Mouse (Mus musculus) heart, embryonic 16.5 days (tissue): ENCODE results near the gene Gnat1. TPM values are rescaled to one million over a fixed set of nuclear protein-coding genes. Genes with fewer than 3 reads are reported as not detected.

Experiments
- ATAC-seq: fragments of 200-750 bp; cut with Nextera tagmentation; replicated peaks from 2 replicates; pipeline ENCODE4 v1.8.0; 2017; ENCODE audit warnings: moderate number of reproducible peaks; ENCODE audit not compliant: insufficient read depth, low FRiP score; ENCODE audit errors: extremely low read depth
- H3K27ac ChIP-seq: fragments of 300-500 bp; sonication (generic); 2 replicates; pipeline ENCODE4 v1.5.1; 2014; ENCODE audit warnings: mild to moderate bottlenecking, low read length, control low read depth, moderate library complexity
- H3K27me3 ChIP-seq: fragments of 300-500 bp; sonication (generic); 2 replicates; pipeline ENCODE4 v1.6.1; 2014; ENCODE audit warnings: low read length, mixed read lengths; ENCODE audit not compliant: control insufficient read depth, insufficient read depth
- H3K36me3 ChIP-seq: fragments of 300-500 bp; sonication (generic); 2 replicates; pipeline ENCODE4 v1.6.1; 2014; ENCODE audit not compliant: control insufficient read depth, insufficient read depth
- H3K4me1 ChIP-seq: fragments of 300-500 bp; sonication (generic); 2 replicates; pipeline ENCODE4 v1.6.1; 2014; ENCODE audit warnings: low read length, mixed read lengths; ENCODE audit not compliant: control insufficient read depth, insufficient read depth
- H3K4me2 ChIP-seq: fragments of 300-500 bp; sonication (generic); 2 replicates; pipeline ENCODE4 v1.6.1; 2014; ENCODE audit warnings: low read depth, mild to moderate bottlenecking, control low read depth, low read length
- H3K4me3 ChIP-seq: fragments of 300-500 bp; sonication (generic); 2 replicates; pipeline ENCODE4 v1.5.1; 2014; ENCODE audit warnings: mild to moderate bottlenecking, control low read depth, low read length
- H3K9ac ChIP-seq: fragments of 300-500 bp; sonication (generic); 2 replicates; pipeline ENCODE4 v1.6.1; 2014; ENCODE audit warnings: low read length, control low read depth
- H3K9me3 ChIP-seq: fragments of 300-500 bp; sonication (generic); replicated peaks from 2 replicates; pipeline ENCODE4 v1.6.1; 2016; ENCODE audit warnings: low read length; ENCODE audit not compliant: control insufficient read depth
- WGBS: fragments of 180-500 bp; shearing (Covaris S2); extraction: QIAGEN DNeasy Blood & Tissue Kit; methylation state at CpG from one replicate; pipeline ENCODE4 v1.1.7; 2014; 5-methylcytosine and 5-hydroxymethylcytosine counted together
- polyA plus RNA-seq: library from polyadenylated mRNA; unstranded; fragments of >200 nt; fragmentation: Nextera tagmentation; extraction: Ambion mirVana; gene quantifications from 2 replicates; pipeline ENCODE4 v1.2.1, GENCODE M21; 2015

Gnat1 gene
- polyA plus RNA-seq, 1 experiment from 2014 or later: 0.39 TPM

GRCm38 (mm10) chr9:107629901-107630425, 49.5 kb downstream of the Gnat1 start:
- no peaks in the 10 kb centered on the region for H3K9me3 ChIP-seq
- peak overlapping the region; percentile 88 for H3K27ac ChIP-seq
- WGBS: 28% methylated on average over 14 of the region's 14 CpGs
- peaks cover 73% of the 10 kb centered on the region for H3K4me1 ChIP-seq
- no peaks in the 10 kb centered on the region for H3K27me3 ChIP-seq
- ATAC-seq: no peak
- peaks cover 2% of the 10 kb centered on the region; the same call in 1 of the 2 replicates for H3K36me3 ChIP-seq
- peak overlapping the region; percentile 45 for H3K4me2 ChIP-seq
- peak overlapping the region; percentile 53 for H3K9ac ChIP-seq
- H3K4me3 ChIP-seq: no peak overlapping the region

- Histone ChIP-seq H3K4me3 (no peak overlapping the region), H3K4me1 (peaks cover 77% of the 10 kb centered on the region), H3K36me3 (peaks cover 2% of the 10 kb centered on the region; the same call in 1 of the 2 replicates), H3K27ac (peak overlapping the region; percentile 88), H3K9ac (peak overlapping the region; percentile 53), H3K9me3 (no peaks in the 10 kb centered on the region), H3K27me3 (no peaks in the 10 kb centered on the region), H3K4me2 (peak overlapping the region; percentile 45)
- no peak for ATAC-seq
- WGBS: 51% methylated on average over 4 of the region's 4 CpGs
Measured at GRCm38 (mm10) chr9:107629411-107629730, 50.1 kb downstream of the Gnat1 start.

GRCm38 (mm10) chr9:107628721-107629410, 50.6 kb downstream of the Gnat1 start:
- WGBS: 47% methylated on average over 15 of the region's 15 CpGs
- Histone ChIP-seq H3K27ac (peak overlapping the region; percentile 88), H3K4me2 (peak overlapping the region; percentile 45), H3K4me1 (peaks cover 82% of the 10 kb centered on the region), H3K36me3 (peaks cover 2% of the 10 kb centered on the region; the same call in 1 of the 2 replicates), H3K9me3 (no peaks in the 10 kb centered on the region), H3K9ac (peak overlapping the region; percentile 53), H3K4me3 (peak overlapping the region; percentile 6; the same call in 1 of the 2 replicates), H3K27me3 (no peaks in the 10 kb centered on the region)
- peak; percentile 8; the same call in 1 of the 2 replicates for ATAC-seq

GRCm38 (mm10) chr9:107627387-107628255, 51.9 kb downstream of the Gnat1 start:
- Histone ChIP-seq H3K4me1 (peaks cover 85% of the 10 kb centered on the region), H3K27ac (peak overlapping the region; percentile 88), H3K4me2 (peak overlapping the region; percentile 45), H3K9ac (peak overlapping the region; percentile 30), H3K27me3 (no peaks in the 10 kb centered on the region), H3K36me3 (peaks cover 2% of the 10 kb centered on the region; the same call in 1 of the 2 replicates), H3K4me3 (no peak overlapping the region), H3K9me3 (no peaks in the 10 kb centered on the region)
- 31% methylated on average over 20 of the region's 20 CpGs for WGBS
- no peak for ATAC-seq

- Histone ChIP-seq H3K27me3 (no peaks in the 10 kb centered on the region), H3K4me3 (peak overlapping the region; percentile 4; the same call in 1 of the 2 replicates), H3K27ac (peak overlapping the region; percentile 88), H3K4me1 (peaks cover 80% of the 10 kb centered on the region), H3K36me3 (peaks cover 5% of the 10 kb centered on the region), H3K9ac (peak overlapping the region; percentile 30), H3K4me2 (peak overlapping the region; percentile 26), H3K9me3 (no peaks in the 10 kb centered on the region)
- ATAC-seq: peak; percentile 59
- 0% methylated on average over 2 of the region's 2 CpGs for WGBS
Measured at GRCm38 (mm10) chr9:107626844-107627277, 52.7 kb downstream of the Gnat1 start.

GRCm38 (mm10) chr9:107626158-107626843, 53.2 kb downstream of the Gnat1 start:
- 45% methylated on average over 15 of the region's 15 CpGs for WGBS
- H3K27me3 ChIP-seq: no peaks in the 10 kb centered on the region
- peak overlapping the region; percentile 88 for H3K27ac ChIP-seq
- peaks cover 5% of the 10 kb centered on the region for H3K36me3 ChIP-seq
- no peaks in the 10 kb centered on the region for H3K9me3 ChIP-seq
- H3K4me1 ChIP-seq: peaks cover 78% of the 10 kb centered on the region
- peak overlapping the region; percentile 4; the same call in 1 of the 2 replicates for H3K4me3 ChIP-seq
- H3K4me2 ChIP-seq: peak overlapping the region; percentile 26
- ATAC-seq: no peak; the same call in 1 of the 2 replicates
- peak overlapping the region; percentile 32 for H3K9ac ChIP-seq

GRCm38 (mm10) chr9:107625351-107626128, 54.0 kb downstream of the Gnat1 start:
- peaks cover 5% of the 10 kb centered on the region for H3K36me3 ChIP-seq
- H3K4me2 ChIP-seq: no peak overlapping the region
- H3K9me3 ChIP-seq: no peaks in the 10 kb centered on the region
- peak overlapping the region; percentile 72 for H3K27ac ChIP-seq
- H3K4me3 ChIP-seq: no peak overlapping the region
- H3K4me1 ChIP-seq: peaks cover 78% of the 10 kb centered on the region
- ATAC-seq: no peak
- peak overlapping the region; percentile 56 for H3K9ac ChIP-seq
- WGBS: 88% methylated on average over 12 of the region's 12 CpGs
- H3K27me3 ChIP-seq: no peaks in the 10 kb centered on the region

GRCm38 (mm10) chr9:107624951-107625350, 54.6 kb downstream of the Gnat1 start:
- Histone ChIP-seq H3K4me3 (no peak overlapping the region), H3K4me1 (peaks cover 78% of the 10 kb centered on the region), H3K4me2 (peak overlapping the region; percentile 26), H3K9me3 (no peaks in the 10 kb centered on the region), H3K36me3 (peaks cover 10% of the 10 kb centered on the region), H3K27me3 (no peaks in the 10 kb centered on the region), H3K9ac (peak overlapping the region; percentile 56), H3K27ac (peak overlapping the region; percentile 72)
- WGBS: 85% methylated on average over 3 of the region's 3 CpGs
- ATAC-seq: no peak
